ENCODE assay signal across 8 mouse cellular contexts in the genomic region with DNA sequence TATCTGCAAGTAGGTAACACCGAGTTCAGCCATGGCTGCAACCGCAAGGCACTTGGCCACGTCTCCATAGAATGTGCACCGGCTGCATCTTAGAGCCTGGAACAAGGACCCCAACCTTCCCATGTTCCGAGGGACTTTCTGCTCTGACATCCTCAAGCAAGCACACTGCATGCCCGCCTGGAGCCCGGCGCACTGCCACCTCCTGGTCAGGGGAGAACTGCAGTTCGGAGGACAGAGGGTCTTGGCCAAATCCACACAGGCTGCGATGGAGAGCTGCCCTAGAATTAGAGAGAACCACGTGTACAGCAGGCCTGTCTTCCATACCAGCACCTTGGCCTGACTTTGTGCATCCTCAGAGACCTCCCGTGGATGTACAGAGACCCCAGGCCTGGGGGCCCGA. TPM values are rescaled to one million over a fixed set of nuclear protein-coding genes. Genes with fewer than 3 reads are reported as not detected.
A peak's percentile ranks its signal among the peaks of the same experiment; 100 is the strongest.
DNase-seq lines count a peak whose midpoint lies in the region; ATAC-seq and TF ChIP-seq lines count a peak whose summit lies in the region.

No protein-coding gene starts in this region.

- 51% methylated on average over 13 of the region's 13 CpGs for WGBS in heart, adult 2 months
- 42% methylated on average over 13 of the region's 13 CpGs for WGBS in limb, embryonic 10.5 days
- WGBS in neural tube, embryonic 14.5 days, result 46% methylated on average over 13 of the region's 13 CpGs

- TF ChIP-seq POLR2A in heart, adult 2 months (IDR thresholded peaks at IDR 0.05; ENCODE audit: insufficient read depth, low read depth, low read length), result no peak
- TF ChIP-seq POLR2A in testis, adult 2 months (IDR thresholded peaks at IDR 0.05; ENCODE audit: control insufficient read depth, low read depth, low read length), result no peak
- no peak for TF ChIP-seq POLR2A in embryonic fibroblast, embryonic 13.5 days (IDR thresholded peaks at IDR 0.05; ENCODE audit: low read depth, low read length)

- H3K27me3 ChIP-seq in heart, adult 2 months (ENCODE audit: control insufficient read depth, insufficient read depth, low read length), result 0 out of 2 replicates have a peak, but pooled peaks cover 1% of the 10 kb centered on the region
- no peaks in the 10 kb centered on the region for H3K27me3 ChIP-seq in testis, adult 2 months (ENCODE audit: control insufficient read depth, insufficient read depth, low read length)
- H3K27me3 ChIP-seq in limb, embryonic 10.5 days (ENCODE audit: low read depth, poor library complexity, severe bottlenecking), result no peaks in the 10 kb centered on the region
- no peaks in the 10 kb centered on the region for H3K27me3 ChIP-seq in neural tube, embryonic 14.5 days (ENCODE audit: control insufficient read depth, insufficient read depth, low read length)

- DNase-seq in heart, adult 2 months, result peak in 1 of 2 experiments; percentile 40
- no peak for DNase-seq in heart, postnatal 25 days (ENCODE audit: low spot score)
- DNase-seq in testis, postnatal 14 days (ENCODE audit: low spot score), result no peak
- peak; percentile 73 for DNase-seq in limb, embryonic 10.5 days (ENCODE audit: low spot score)

- TF ChIP-seq CTCF in heart, adult 2 months (IDR thresholded peaks at IDR 0.05), result peak; percentile 66
- peak; percentile 45; the same call in 1 of the 2 replicates for TF ChIP-seq CTCF in testis, adult 2 months (IDR thresholded peaks at IDR 0.05; ENCODE audit: control insufficient read depth, insufficient read depth, insufficient replicate concordance, low read depth, low read length)
- TF ChIP-seq CTCF in embryonic fibroblast, embryonic 13.5 days (IDR thresholded peaks at IDR 0.05; ENCODE audit: borderline replicate concordance, insufficient read depth, low read length), result peak; percentile 68; the same call in 1 of the 2 replicates

- H3K4me3 ChIP-seq in heart, adult 2 months, result no peak overlapping the region
- no peak overlapping the region for H3K4me3 ChIP-seq in testis, adult 2 months (ENCODE audit: control insufficient read depth, low read depth, low read length)
- H3K4me3 ChIP-seq in embryonic fibroblast, embryonic 13.5 days (ENCODE audit: insufficient read depth, low read length), result no peak overlapping the region
- H3K4me3 ChIP-seq in limb, embryonic 10.5 days, result no peak overlapping the region
- no peak overlapping the region for H3K4me3 ChIP-seq in neural tube, embryonic 14.5 days (ENCODE audit: low read depth, low read length)

- peak; percentile 58 for ATAC-seq in neural tube, embryonic 14.5 days (ENCODE audit: low read depth)
- no peak for ATAC-seq in megakaryocyte, adult 5-6 weeks (ENCODE audit: poor library complexity, severe bottlenecking)

- H3K4me1 ChIP-seq in heart, adult 2 months (ENCODE audit: control insufficient read depth, insufficient read depth, low read length), result no peaks in the 10 kb centered on the region
- peaks cover 3% of the 10 kb centered on the region; the same call in 1 of the 2 replicates for H3K4me1 ChIP-seq in testis, adult 2 months (ENCODE audit: control insufficient read depth, insufficient read depth, low read length)
- H3K4me1 ChIP-seq in embryonic fibroblast, embryonic 13.5 days (ENCODE audit: control insufficient read depth, insufficient read depth, low read length), result no peaks in the 10 kb centered on the region
- H3K4me1 ChIP-seq in limb, embryonic 10.5 days, result no peaks in the 10 kb centered on the region
- H3K4me1 ChIP-seq in neural tube, embryonic 14.5 days (ENCODE audit: control insufficient read depth, insufficient read depth, low read length), result no peaks in the 10 kb centered on the region

- H3K36me3 ChIP-seq in heart, adult 2 months (ENCODE audit: control insufficient read depth, insufficient read depth, low read length), result no peaks in the 10 kb centered on the region
- H3K36me3 ChIP-seq in testis, adult 2 months (ENCODE audit: control insufficient read depth, insufficient read depth, low read length), result no peaks in the 10 kb centered on the region
- H3K36me3 ChIP-seq in limb, embryonic 10.5 days, result no peaks in the 10 kb centered on the region
- H3K36me3 ChIP-seq in neural tube, embryonic 14.5 days (ENCODE audit: control insufficient read depth, insufficient read depth, low read length), result no peaks in the 10 kb centered on the region

- intact Hi-C loops in heart, adult 2 months (cut with DNase I), result no loop called here
- intact Hi-C loops in heart, postnatal 25 days (cut with DNase I), result no loop called here

- H3K79me2 ChIP-seq in heart, adult 2 months (replicated peaks; ENCODE audit: control insufficient read depth, insufficient read depth, low read length), result no peaks in the 10 kb centered on the region

- H3K9ac ChIP-seq in heart, adult 2 months (ENCODE audit: low read depth, low read length), result no peak overlapping the region
- H3K9ac ChIP-seq in neural tube, embryonic 14.5 days (replicated peaks; ENCODE audit: low read depth, low read length), result no peak overlapping the region

- no peak overlapping the region for H3K4me2 ChIP-seq in neural tube, embryonic 14.5 days (ENCODE audit: low read depth, low read length)

- H3K9me3 ChIP-seq in limb, embryonic 10.5 days (replicated peaks), result no peaks in the 10 kb centered on the region
- no peaks in the 10 kb centered on the region for H3K9me3 ChIP-seq in neural tube, embryonic 14.5 days (ENCODE audit: control insufficient read depth, low read length)

- H3K27ac ChIP-seq in heart, adult 2 months, result no peak overlapping the region
- H3K27ac ChIP-seq in testis, adult 2 months (ENCODE audit: control insufficient read depth, insufficient read depth, low read depth, low read length), result no peak overlapping the region
- H3K27ac ChIP-seq in embryonic fibroblast, embryonic 13.5 days (ENCODE audit: insufficient read depth, low read length), result no peak overlapping the region
- no peak overlapping the region for H3K27ac ChIP-seq in limb, embryonic 10.5 days
- no peak overlapping the region for H3K27ac ChIP-seq in neural tube, embryonic 14.5 days (ENCODE audit: low read depth, low read length)

- TF ChIP-seq EP300 in heart, adult 2 months (IDR thresholded peaks at IDR 0.05; ENCODE audit: insufficient read depth, low read depth, low read length), result no peak

RNA-seq across cellular contexts. Expression of a gene that starts 29.8 kb away (rescaled TPM):
- total RNA-seq in heart, adult 2 months (2021), result under 1 TPM in 1 of 2 experiments, not detected in 1; 0.23 TPM
- polyA plus RNA-seq in heart, adult 2 months (2012; rRNA removed), result 0.84 and 1.2 TPM in 2 replicates
- total RNA-seq in heart, postnatal 25 days (2021), result under 1 TPM in 1 of 2 experiments, not detected in 1; 0.39 TPM
- polyA plus RNA-seq in testis, adult 2 months (2012; rRNA removed), result 0.07 and 0.25 TPM in 2 replicates
- polyA plus RNA-seq in embryonic fibroblast, embryonic 13.5 days (2011; ENCODE audit: insufficient read length, low read depth, missing spikeins), result not detected in 2 replicates
- 0.24 TPM in 1 of 2 replicates, not detected in the other for polyA plus RNA-seq in limb, embryonic 10.5 days (2016; fragmentation: Nextera tagmentation; extraction: Ambion mirVana)
- not detected in 2 replicates for polyA plus RNA-seq in neural tube, embryonic 14.5 days (2014; fragmentation: Nextera tagmentation; extraction: Ambion mirVana)
- 1.1 and 1.9 TPM in 2 replicates for total RNA-seq in megakaryocyte, adult 5-6 weeks (2015)
- 3.1 and 7.6 TPM in 2 replicates for total RNA-seq in megakaryocyte, adult 5-6 weeks (2017)
